Mouse (Mus musculus) megakaryocyte, embryonic 14.5 days (primary cell): ENCODE results near the gene Ank3.

Experiments
- FLI1 ChIP-seq: IDR thresholded peaks from 2 replicates; pipeline ENCODE4 v1.6.1; 2012; ENCODE audit warnings: low read length, inconsistent platforms, mixed read lengths
- GATA1 ChIP-seq: IDR thresholded peaks from 3 replicates; pipeline ENCODE4 v1.6.1; 2012; ENCODE audit warnings: mixed read lengths, low read length, inconsistent platforms, borderline replicate concordance

- no peak for TF ChIP-seq GATA1
- no peak for TF ChIP-seq FLI1
These were observed 525.2 kb downstream of the Ank3 start for GRCm38 (mm10) chr10:69923801-69924200.
